Mouse (Mus musculus) erythroblast, adult 5-6 weeks (primary cell): ENCODE results near the gene Obp2a. TPM values are rescaled to one million over a fixed set of nuclear protein-coding genes. Genes with fewer than 3 reads are reported as not detected.
"Not testable (repeated sequence)": the region's sequence is repeated elsewhere in the genome, so short reads cannot be mapped to it uniquely, and the experiment has no call there.

Source experiments
- ATAC-seq: replicated peaks from 2 replicates; pipeline ENCODE4 v1.8.0; 2016; ENCODE audit warnings: moderate number of reproducible peaks, mild to moderate bottlenecking, moderate TSS enrichment, inconsistent platforms; ENCODE audit not compliant: poor library complexity, low FRiP score, severe bottlenecking
- total RNA-seq, 2 experiments: library from RNA; stranded (forward) in 1 of 2; stranded (reverse) in 1 of 2; fragments of 150-400 nt in 1 of 2; fragments of 200-764, 138-1000 nt in 1 of 2; gene quantifications; 2 replicates each; pipeline versions ENCODE4 v1.2.3 to v1.2.4; 2015 to 2017; ENCODE audit warnings: low replicate concordance in 2 of 2

Obp2a gene
- total RNA-seq, 2 experiments from 2014 or later, result not detected

GRCm38 (mm10) chr2:25708121-25708520 lies 8.3 kb downstream of the Obp2a start:
- no peak for ATAC-seq

- not testable (repeated sequence) for ATAC-seq
Measured at GRCm38 (mm10) chr2:25709056-25709455, 9.2 kb downstream of the Obp2a start.

- not testable (repeated sequence) for ATAC-seq
Measured at GRCm38 (mm10) chr2:25709791-25710190, 9.9 kb downstream of the Obp2a start.

- not testable (repeated sequence) for ATAC-seq
Measured at GRCm38 (mm10) chr2:25711641-25712040, 11.8 kb downstream of the Obp2a start.

GRCm38 (mm10) chr2:25717222-25717621 lies 17.4 kb downstream of the Obp2a start:
- no peak for ATAC-seq

- ATAC-seq, result no peak
Measured at GRCm38 (mm10) chr2:25733199-25733930, 33.5 kb downstream of the Obp2a start.

DNA sequence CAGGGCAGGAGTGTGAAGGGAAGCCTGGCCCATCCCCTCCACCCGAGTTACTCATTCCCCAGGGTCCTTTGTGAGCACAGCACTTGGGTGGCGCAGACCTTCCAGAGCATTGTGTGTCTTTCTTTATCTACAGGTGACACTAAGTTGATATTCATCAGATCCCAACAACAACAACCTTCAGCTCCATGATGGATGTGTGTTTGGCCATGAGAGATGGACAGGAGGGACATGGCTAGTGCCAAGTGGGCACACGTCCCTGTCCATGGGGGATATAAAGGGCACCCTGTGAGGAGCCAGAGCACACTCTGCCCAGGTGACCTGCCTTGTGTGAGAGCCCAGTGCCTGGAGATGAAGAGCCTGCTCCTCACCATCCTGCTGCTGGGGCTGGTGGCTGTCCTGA lies 36.9 kb downstream of the Obp2a start, which contains the start of gene Obp2b:
TSS of gene Obp2b (plus strand) at position 301 of the 400 bp plus-strand sequence.
- ATAC-seq, result not testable (repeated sequence)

GRCm38 (mm10) chr2:25741671-25742070 lies 41.8 kb downstream of the Obp2a start:
- ATAC-seq, result no peak

Other genes with a start within 250 kb of the Obp2a start
- not detected in 2 replicates for gene Clic3, start 243.2 kb upstream of the Obp2a start, total RNA-seq (2015; ENCODE audit: low replicate concordance)
- not detected in 2 replicates for gene Clic3, start 243.2 kb upstream of the Obp2a start, total RNA-seq (2017; ENCODE audit: low replicate concordance)
- 18.2 and 33.8 TPM in 2 replicates for gene Paxx, start 238.9 kb upstream of the Obp2a start, total RNA-seq (2015; ENCODE audit: low replicate concordance)
- gene Paxx, start 238.9 kb upstream of the Obp2a start, total RNA-seq (2017; ENCODE audit: low replicate concordance), result 8.4 and 10.6 TPM in 2 replicates
- gene Ptgds, start 230.0 kb upstream of the Obp2a start, total RNA-seq (2015; ENCODE audit: low replicate concordance), result 1.3 TPM in 1 of 2 replicates, not detected in the other
- gene Ptgds, start 230.0 kb upstream of the Obp2a start, total RNA-seq (2017; ENCODE audit: low replicate concordance), result not detected in 2 replicates
- gene Lcn12, start 206.1 kb upstream of the Obp2a start, total RNA-seq (2015; ENCODE audit: low replicate concordance), result not detected in 2 replicates
- gene Lcn12, start 206.1 kb upstream of the Obp2a start, total RNA-seq (2017; ENCODE audit: low replicate concordance), result not detected in 2 replicates
- 6.7 and 7.5 TPM in 2 replicates for gene Fbxw5, start 199.3 kb upstream of the Obp2a start, total RNA-seq (2015; ENCODE audit: low replicate concordance)
- gene Fbxw5, start 199.3 kb upstream of the Obp2a start, total RNA-seq (2017; ENCODE audit: low replicate concordance), result 3.2 and 5.1 TPM in 2 replicates
- gene C8g, start 198.3 kb upstream of the Obp2a start, total RNA-seq (2015; ENCODE audit: low replicate concordance), result not detected in 2 replicates
- gene C8g, start 198.3 kb upstream of the Obp2a start, total RNA-seq (2017; ENCODE audit: low replicate concordance), result not detected in 2 replicates
- 1.7 and 2.3 TPM in 2 replicates for gene Traf2, start 153.1 kb upstream of the Obp2a start, total RNA-seq (2015; ENCODE audit: low replicate concordance)
- gene Traf2, start 153.1 kb upstream of the Obp2a start, total RNA-seq (2017; ENCODE audit: low replicate concordance), result 4.2 and 4.3 TPM in 2 replicates
- gene Edf1, start 142.2 kb upstream of the Obp2a start, total RNA-seq (2015; ENCODE audit: low replicate concordance), result 27.3 and 50.2 TPM in 2 replicates
- gene Edf1, start 142.2 kb upstream of the Obp2a start, total RNA-seq (2017; ENCODE audit: low replicate concordance), result 32.2 and 32.9 TPM in 2 replicates
- 2.5 and 7.1 TPM in 2 replicates for gene Mamdc4, start 125.2 kb upstream of the Obp2a start, total RNA-seq (2015; ENCODE audit: low replicate concordance)
- 4.3 and 4.5 TPM in 2 replicates for gene Mamdc4, start 125.2 kb upstream of the Obp2a start, total RNA-seq (2017; ENCODE audit: low replicate concordance)
- 0.96 and 7.1 TPM in 2 replicates for gene Phpt1, start 124.8 kb upstream of the Obp2a start, total RNA-seq (2015; ENCODE audit: low replicate concordance)
- gene Phpt1, start 124.8 kb upstream of the Obp2a start, total RNA-seq (2017; ENCODE audit: low replicate concordance), result 2.1 TPM in 1 of 2 replicates, not detected in the other
- gene Ajm1, start 118.3 kb upstream of the Obp2a start, total RNA-seq (2015; ENCODE audit: low replicate concordance), result 0.63 TPM in 1 of 2 replicates, not detected in the other
- not detected in 2 replicates for gene Ajm1, start 118.3 kb upstream of the Obp2a start, total RNA-seq (2017; ENCODE audit: low replicate concordance)
- gene Rabl6, start 91.5 kb upstream of the Obp2a start, total RNA-seq (2015; ENCODE audit: low replicate concordance), result 18.1 and 22.4 TPM in 2 replicates
- gene Rabl6, start 91.5 kb upstream of the Obp2a start, total RNA-seq (2017; ENCODE audit: low replicate concordance), result 11.8 and 29.1 TPM in 2 replicates
- not detected in 2 replicates for gene Ccdc183, start 82.4 kb upstream of the Obp2a start, total RNA-seq (2015; ENCODE audit: low replicate concordance)
- gene Ccdc183, start 82.4 kb upstream of the Obp2a start, total RNA-seq (2017; ENCODE audit: low replicate concordance), result not detected in 2 replicates
- gene Tmem141, start 78.0 kb upstream of the Obp2a start, total RNA-seq (2015; ENCODE audit: low replicate concordance), result 4.6 and 6.0 TPM in 2 replicates
- gene Tmem141, start 78.0 kb upstream of the Obp2a start, total RNA-seq (2017; ENCODE audit: low replicate concordance), result 2.2 and 9.4 TPM in 2 replicates
- gene Fcna, start 72.0 kb upstream of the Obp2a start, total RNA-seq (2015; ENCODE audit: low replicate concordance), result 20.5 and 47.1 TPM in 2 replicates
- gene Fcna, start 72.0 kb upstream of the Obp2a start, total RNA-seq (2017; ENCODE audit: low replicate concordance), result 24.3 and 27.7 TPM in 2 replicates
- not detected in 2 replicates for gene Lcn8, start 46.9 kb upstream of the Obp2a start, total RNA-seq (2015; ENCODE audit: low replicate concordance)
- not detected in 2 replicates for gene Lcn8, start 46.9 kb upstream of the Obp2a start, total RNA-seq (2017; ENCODE audit: low replicate concordance)
- not detected in 2 replicates for gene Lcn5, start 42.1 kb upstream of the Obp2a start, total RNA-seq (2015; ENCODE audit: low replicate concordance)
- gene Lcn5, start 42.1 kb upstream of the Obp2a start, total RNA-seq (2017; ENCODE audit: low replicate concordance), result not detected in 2 replicates
- not detected in 2 replicates for gene Lcn6, start 23.3 kb upstream of the Obp2a start, total RNA-seq (2015; ENCODE audit: low replicate concordance)
- gene Lcn6, start 23.3 kb upstream of the Obp2a start, total RNA-seq (2017; ENCODE audit: low replicate concordance), result not detected in 2 replicates
- not detected in 2 replicates for gene Lcn10, start 17.3 kb upstream of the Obp2a start, total RNA-seq (2015; ENCODE audit: low replicate concordance)
- not detected in 2 replicates for gene Lcn10, start 17.3 kb upstream of the Obp2a start, total RNA-seq (2017; ENCODE audit: low replicate concordance)
- 1.5 and 2.3 TPM in 2 replicates for gene Bmyc, start 6.7 kb downstream of the Obp2a start, total RNA-seq (2015; ENCODE audit: low replicate concordance)
- gene Bmyc, start 6.7 kb downstream of the Obp2a start, total RNA-seq (2017; ENCODE audit: low replicate concordance), result not detected in 2 replicates
- not detected in 2 replicates for gene Obp2b, start 37.0 kb downstream of the Obp2a start, total RNA-seq (2015; ENCODE audit: low replicate concordance)
- gene Obp2b, start 37.0 kb downstream of the Obp2a start, total RNA-seq (2017; ENCODE audit: low replicate concordance), result not detected in 2 replicates
- gene Lcn3, start 65.5 kb downstream of the Obp2a start, total RNA-seq (2015; ENCODE audit: low replicate concordance), result not detected in 2 replicates
- gene Lcn3, start 65.5 kb downstream of the Obp2a start, total RNA-seq (2017; ENCODE audit: low replicate concordance), result not detected in 2 replicates
- gene Lcn11, start 77.0 kb downstream of the Obp2a start, total RNA-seq (2015; ENCODE audit: low replicate concordance), result not detected in 2 replicates
- gene Lcn11, start 77.0 kb downstream of the Obp2a start, total RNA-seq (2017; ENCODE audit: low replicate concordance), result not detected in 2 replicates
- not detected in 2 replicates for gene Gm13539, start 82.2 kb downstream of the Obp2a start, total RNA-seq (2015; ENCODE audit: low replicate concordance)
- gene Gm13539, start 82.2 kb downstream of the Obp2a start, total RNA-seq (2017; ENCODE audit: low replicate concordance), result not detected in 2 replicates
- not detected in 2 replicates for gene Glt6d1, start 115.8 kb downstream of the Obp2a start, total RNA-seq (2015; ENCODE audit: low replicate concordance)
- gene Glt6d1, start 115.8 kb downstream of the Obp2a start, total RNA-seq (2017; ENCODE audit: low replicate concordance), result not detected in 2 replicates
- gene Lcn9, start 123.1 kb downstream of the Obp2a start, total RNA-seq (2015; ENCODE audit: low replicate concordance), result not detected in 2 replicates
- not detected in 2 replicates for gene Lcn9, start 123.1 kb downstream of the Obp2a start, total RNA-seq (2017; ENCODE audit: low replicate concordance)
- not detected in 2 replicates for gene Sohlh1, start 147.2 kb downstream of the Obp2a start, total RNA-seq (2015; ENCODE audit: low replicate concordance)
- not detected in 2 replicates for gene Sohlh1, start 147.2 kb downstream of the Obp2a start, total RNA-seq (2017; ENCODE audit: low replicate concordance)
- not detected in 2 replicates for gene Kcnt1, start 163.7 kb downstream of the Obp2a start, total RNA-seq (2015; ENCODE audit: low replicate concordance)
- not detected in 2 replicates for gene Kcnt1, start 163.7 kb downstream of the Obp2a start, total RNA-seq (2017; ENCODE audit: low replicate concordance)